Mouse (Mus musculus) MEL (cell line): Measurements from ENCODE around the gene C330021F23Rik. TPM values are rescaled to one million over a fixed set of nuclear protein-coding genes. Genes with fewer than 3 reads are reported as not detected.
A peak's percentile ranks its signal among the peaks of the same experiment; 100 is the strongest.

Experiments
- DNase-seq: peaks from one replicate; pipeline ENCODE4 v3.0.0; 2011; ENCODE audit warnings: low read depth, low spot score
- H3K27ac ChIP-seq: 2 replicates; pipeline ENCODE4 v1.5.1; 2012; ENCODE audit warnings: low read depth, mild to moderate bottlenecking, control low read depth, low read length, moderate library complexity; ENCODE audit not compliant: control insufficient read depth
- H3K27me3 ChIP-seq, 2 experiments: fragments of 150-350 bp in 1 of 2; sonication (generic) in 1 of 2; 2 replicates each; pipeline ENCODE4 v1.6.1; 2012; ENCODE audit warnings: low read length in 2 of 2, mild to moderate bottlenecking in 2 of 2, improper control_type of control experiment in 1 of 2, moderate library complexity in 1 of 2; ENCODE audit not compliant: insufficient read depth in 2 of 2, control insufficient read depth in 1 of 2
- H3K36me3 ChIP-seq, 2 experiments: 2 replicates each; pipeline ENCODE4 v1.6.1; 2012 to 2014; ENCODE audit warnings: low read length in 2 of 2, improper control_type of control experiment in 1 of 2, inconsistent platforms in 1 of 2, mild to moderate bottlenecking in 1 of 2; ENCODE audit not compliant: insufficient read depth in 2 of 2, control insufficient read depth in 1 of 2
- H3K4me1 ChIP-seq, 2 experiments: fragments of 150-350 bp in 1 of 2; sonication (generic) in 1 of 2; 2 replicates each; pipeline ENCODE4 v1.6.1; 2012; ENCODE audit warnings: low read length in 2 of 2, improper control_type of control experiment in 1 of 2, mild to moderate bottlenecking in 1 of 2; ENCODE audit not compliant: insufficient read depth in 2 of 2, control insufficient read depth in 1 of 2
- H3K4me3 ChIP-seq, 2 experiments: fragments of 150-350 bp in 1 of 2; sonication (generic) in 1 of 2; 2 replicates each; pipeline ENCODE4 v1.5.1; 2012; ENCODE audit warnings: low read depth in 2 of 2, low read length in 2 of 2, mild to moderate bottlenecking in 2 of 2, moderate library complexity in 2 of 2, control low read depth in 1 of 2, improper control_type of control experiment in 1 of 2; ENCODE audit not compliant: control insufficient read depth in 1 of 2, insufficient read depth in 1 of 2
- H3K79me2 ChIP-seq: 2 replicates; pipeline ENCODE4 v1.6.1; 2012; ENCODE audit warnings: mild to moderate bottlenecking, low read length, moderate library complexity; ENCODE audit not compliant: control insufficient read depth, poor library complexity, insufficient read depth
- H3K9ac ChIP-seq: 2 replicates; pipeline ENCODE4 v1.6.1; 2012; ENCODE audit warnings: low read depth, mild to moderate bottlenecking, control low read depth, low read length, moderate library complexity; ENCODE audit not compliant: control insufficient read depth, poor library complexity, severe bottlenecking
- H3K9me3 ChIP-seq: fragments of 150-350 bp; sonication (generic); replicated peaks from 2 replicates; pipeline ENCODE4 v1.6.1; 2012; ENCODE audit warnings: mild to moderate bottlenecking, low read length, improper control_type of control experiment, moderate library complexity; ENCODE audit not compliant: insufficient read depth
- CHD2 ChIP-seq: IDR thresholded peaks from 2 replicates; pipeline ENCODE4 v1.6.1; 2011; ENCODE audit warnings: low read length, improper control_type of control experiment
- CTCF ChIP-seq, 3 experiments: IDR thresholded peaks in 2 of 3; conservative IDR thresholded peaks in 1 of 3; 2 replicates each; pipeline ENCODE4 v1.5.1; 2011 to 2012; ENCODE audit warnings: low read length in 3 of 3, low read depth in 2 of 3, mild to moderate bottlenecking in 2 of 3, improper control_type of control experiment in 1 of 3, inconsistent platforms in 1 of 3, mixed read lengths in 1 of 3, moderate library complexity in 1 of 3; ENCODE audit not compliant: control insufficient read depth in 1 of 3, insufficient read depth in 1 of 3, poor library complexity in 1 of 3, severe bottlenecking in 1 of 3
- ELF1 ChIP-seq: IDR thresholded peaks from 2 replicates; pipeline ENCODE4 v1.6.1; 2014; ENCODE audit warnings: low read depth, mild to moderate bottlenecking, inconsistent platforms, low read length, improper control_type of control experiment, moderate library complexity
- EP300 ChIP-seq, 2 experiments: IDR thresholded peaks; 2 replicates each; pipeline ENCODE4 v1.6.1; 2011; ENCODE audit warnings: improper control_type of control experiment in 2 of 2, low read length in 2 of 2, low read depth in 1 of 2, mild to moderate bottlenecking in 1 of 2
- GATA1 ChIP-seq: IDR thresholded peaks from 2 replicates; pipeline ENCODE4 v1.6.1; 2011; ENCODE audit warnings: low read depth, low read length, improper control_type of control experiment
- MAX ChIP-seq: IDR thresholded peaks from 2 replicates; pipeline ENCODE4 v1.6.1; 2011; ENCODE audit warnings: low read length, improper control_type of control experiment
- MXI1 ChIP-seq: IDR thresholded peaks from 2 replicates; pipeline ENCODE4 v1.6.1; 2011; ENCODE audit warnings: mild to moderate bottlenecking, low read depth, low read length, improper control_type of control experiment
- NELFE ChIP-seq: IDR thresholded peaks from 2 replicates; pipeline ENCODE4 v1.6.1; 2011; ENCODE audit warnings: low read depth, low read length, improper control_type of control experiment
- NRF1 ChIP-seq: IDR thresholded peaks from 2 replicates; pipeline ENCODE4 v1.6.1; 2014; ENCODE audit warnings: low read depth, mild to moderate bottlenecking, inconsistent platforms, low read length, improper control_type of control experiment, moderate library complexity; ENCODE audit not compliant: poor library complexity, insufficient read depth, severe bottlenecking
- POLR2A ChIP-seq, 2 experiments: IDR thresholded peaks; 2 replicates each; pipeline ENCODE4 v1.6.1; 2011 to 2012; ENCODE audit warnings: low read length in 2 of 2, mild to moderate bottlenecking in 2 of 2, control low read depth in 1 of 2, improper control_type of control experiment in 1 of 2, low read depth in 1 of 2, moderate library complexity in 1 of 2; ENCODE audit not compliant: control insufficient read depth in 1 of 2, insufficient read depth in 1 of 2, poor library complexity in 1 of 2
- RAD21 ChIP-seq: IDR thresholded peaks from 2 replicates; pipeline ENCODE4 v1.6.1; 2011; ENCODE audit warnings: mild to moderate bottlenecking, low read depth, low read length, improper control_type of control experiment
- SIN3A ChIP-seq: IDR thresholded peaks from 2 replicates; pipeline ENCODE4 v1.6.1; 2012; ENCODE audit warnings: low read length, improper control_type of control experiment, inconsistent platforms
- SMC3 ChIP-seq: IDR thresholded peaks from 2 replicates; pipeline ENCODE4 v1.6.1; 2011; ENCODE audit warnings: low read depth, low read length, improper control_type of control experiment
- UBTF ChIP-seq: IDR thresholded peaks from 2 replicates; pipeline ENCODE4 v1.6.1; 2012; ENCODE audit warnings: low read depth, mild to moderate bottlenecking, inconsistent platforms, low read length, improper control_type of control experiment, moderate library complexity, borderline replicate concordance; ENCODE audit not compliant: insufficient read depth
- ZMIZ1 ChIP-seq: IDR thresholded peaks from 2 replicates; pipeline ENCODE4 v1.6.1; 2012; ENCODE audit warnings: low read depth, mild to moderate bottlenecking, inconsistent platforms, low read length, improper control_type of control experiment, moderate library complexity
- polyA plus RNA-seq, 2 experiments: library from polyadenylated mRNA; stranded (reverse) in 1 of 2; unstranded in 1 of 2; fragments of >175 nt in 1 of 2; fragments of >200 nt in 1 of 2; gene quantifications; 2 replicates each; pipeline versions ENCODE4 v1.2.1 to v1.2.4; 2012; ENCODE audit warnings: low replicate concordance in 2 of 2, low read depth in 1 of 2; ENCODE audit not compliant: insufficient read length in 2 of 2, insufficient read depth in 1 of 2, missing spikeins in 1 of 2
- total RNA-seq: library from RNA; depleted of rRNA; stranded (reverse); fragments of 300-350 nt; gene quantifications from 2 replicates; pipeline ENCODE4 v1.2.3, GENCODE M21; 2012

Gene C330021F23Rik
- total and polyA plus RNA-seq, 3 experiments = 0.53 to 1.2 TPM; not detected in 1

DNA sequence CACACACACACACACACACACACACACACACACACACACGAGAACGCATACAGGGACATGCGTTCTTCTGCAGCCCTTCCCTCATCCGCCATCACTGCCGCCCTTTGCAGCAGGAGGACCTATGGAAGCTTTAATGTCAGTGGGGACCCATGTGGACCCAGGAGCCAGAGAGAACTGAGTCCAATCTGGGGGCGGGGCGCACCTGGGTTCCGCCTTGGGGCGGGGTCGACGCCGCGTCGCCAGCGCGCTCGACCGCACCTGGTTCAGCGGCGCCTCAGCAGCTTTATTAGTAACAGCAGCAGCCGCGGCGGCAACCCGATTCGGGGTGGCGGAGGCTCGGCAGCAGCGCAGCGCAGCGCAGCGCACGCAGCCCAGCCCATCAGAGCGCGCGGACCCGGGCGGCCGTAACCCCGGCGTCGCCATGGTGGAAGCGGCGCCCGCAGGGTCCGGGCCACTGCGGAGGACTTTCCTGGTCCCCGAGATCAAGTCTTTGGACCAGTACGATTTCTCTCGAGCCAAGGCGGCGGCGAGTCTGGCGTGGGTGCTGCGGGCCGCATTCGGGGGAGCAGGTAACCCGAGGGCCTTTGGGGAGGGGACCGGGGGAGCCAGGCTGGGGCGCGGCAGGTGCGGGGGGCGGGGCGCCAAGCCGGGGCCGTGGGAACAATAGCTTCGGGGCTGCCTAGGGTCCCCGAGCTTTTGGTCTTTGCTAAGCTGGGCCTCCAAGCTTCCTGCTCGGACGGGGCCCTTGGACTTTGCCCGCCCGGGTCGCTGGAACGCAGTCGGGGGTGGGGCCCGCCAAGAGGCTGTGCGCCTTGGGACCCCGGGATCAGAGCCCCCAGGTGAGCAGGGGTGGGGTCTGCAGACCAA, 19.8 kb downstream of the C330021F23Rik start:
- Histone ChIP-seq H3K4me3 (peak overlapping the region; percentile 55 to 80), H3K27me3 (no peaks in the 10 kb centered on the region), H3K9ac (peak overlapping the region; percentile 60), H3K9me3 (no peaks in the 10 kb centered on the region), H3K4me1 (peaks cover 6% of the 10 kb centered on the region in 2 experiments; a peak in 3 of 4 replicates), H3K79me2 (no peaks in the 10 kb centered on the region), H3K36me3 (peaks cover 0 to 6% of the 10 kb centered on the region in 2 experiments; a peak in 2 of 4 replicates), H3K27ac (no peak overlapping the region)
- peak; percentile 56 for DNase-seq
- TF ChIP-seq SIN3A = peak; percentile 37; the same call in 1 of the 2 replicates
- TF ChIP-seq NRF1 = peak; percentile 16; the same call in 1 of the 2 replicates
- no peak for TF ChIP-seq MAX
- 0 out of 2 replicates have a peak, but pooled peaks have one; percentile 35 for TF ChIP-seq UBTF
- TF ChIP-seq RAD21 = no peak
- TF ChIP-seq ELF1 = 0 out of 2 replicates have a peak, but pooled peaks have one; percentile 8
- TF ChIP-seq POLR2A (IDR thresholded peaks at IDR 0.05; ENCODE audit: control insufficient read depth in 1 of 2, insufficient read depth in 1 of 2, low read depth in 1 of 2, low read length in 2 of 2, poor library complexity in 1 of 2) = 0 out of 4 replicates have a peak, but pooled peaks of 1 of the 2 experiments have one; percentile 28
- no peak for TF ChIP-seq SMC3
- peak; percentile 33; the same call in 1 of the 2 replicates for TF ChIP-seq MXI1
- no peak for TF ChIP-seq NELFE

DNA sequence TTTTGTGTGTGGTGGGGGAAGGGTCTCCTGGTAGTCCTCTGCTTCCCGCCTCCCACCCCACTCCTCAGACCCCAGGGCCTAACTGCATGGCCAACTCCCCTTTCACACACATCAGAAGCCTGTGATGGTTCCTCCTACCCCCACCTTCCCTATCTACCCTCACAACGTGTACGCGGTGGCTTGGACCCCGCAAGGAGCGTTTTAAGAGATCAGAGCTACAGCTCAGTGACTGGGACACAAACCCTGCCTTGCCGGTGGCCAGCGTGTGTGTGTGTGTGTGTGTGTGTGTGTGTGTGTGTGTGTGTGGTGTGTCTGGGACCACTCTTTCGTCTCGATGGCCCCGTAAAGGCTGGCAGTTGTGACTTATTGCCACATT, 20.5 kb downstream of the C330021F23Rik start:
- no peak for TF ChIP-seq NELFE
- peak overlapping the region; percentile 60 for H3K9ac ChIP-seq
- H3K27ac ChIP-seq = no peak overlapping the region
- no peaks in the 10 kb centered on the region for H3K9me3 ChIP-seq
- H3K27me3 ChIP-seq = no peaks in the 10 kb centered on the region
- peak; percentile 50 for DNase-seq
- peaks cover 6% of the 10 kb centered on the region in 2 experiments; a peak in 3 of 4 replicates for H3K4me1 ChIP-seq
- H3K36me3 ChIP-seq = peaks cover 0 to 6% of the 10 kb centered on the region in 2 experiments; a peak in 2 of 4 replicates
- H3K4me3 ChIP-seq = peak overlapping the region; percentile 55 to 80
- H3K79me2 ChIP-seq = no peaks in the 10 kb centered on the region

DNA sequence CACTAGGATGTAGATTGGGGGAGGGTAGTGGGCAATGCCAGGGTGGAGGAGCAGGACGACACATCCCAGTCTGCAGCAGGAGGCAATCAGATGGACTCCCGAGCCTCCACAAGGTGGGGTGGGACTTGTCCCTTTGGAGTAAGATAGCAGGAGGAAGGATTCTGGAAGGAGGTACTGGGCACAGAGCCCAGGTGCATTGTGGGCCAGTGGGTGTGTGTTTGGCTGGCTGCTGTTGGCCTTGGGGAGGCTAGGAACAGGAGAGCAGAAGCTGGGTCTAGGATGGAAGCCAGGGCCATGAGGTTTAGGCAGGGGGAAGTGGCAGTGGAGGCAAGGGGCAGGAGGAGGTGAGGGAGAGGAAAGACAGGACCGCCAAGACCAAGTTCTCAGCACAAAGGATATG, 25.7 kb downstream of the C330021F23Rik start:
- Histone ChIP-seq H3K4me3 (no peak overlapping the region), H3K27me3 (no peaks in the 10 kb centered on the region), H3K27ac (no peak overlapping the region), H3K79me2 (no peaks in the 10 kb centered on the region), H3K9me3 (no peaks in the 10 kb centered on the region), H3K4me1 (peaks cover 0 to 7% of the 10 kb centered on the region in 2 experiments; a peak in 2 of 4 replicates)
- DNase-seq = no peak
- TF ChIP-seq CTCF (IDR thresholded peaks at IDR 0.05 in 2 of 3, conservative IDR thresholded peaks at IDR 0.05 in 1 of 3; ENCODE audit: control insufficient read depth in 1 of 3, insufficient read depth in 1 of 3, low read depth in 2 of 3, low read length in 3 of 3, poor library complexity in 1 of 3, severe bottlenecking in 1 of 3) (no peak), UBTF (no peak), MXI1 (no peak), ZMIZ1 (no peak), CHD2 (no peak), GATA1 (no peak), EP300 (IDR thresholded peaks at IDR 0.05; ENCODE audit: low read depth in 1 of 2, low read length in 2 of 2) (no peak), POLR2A (IDR thresholded peaks at IDR 0.05; ENCODE audit: control insufficient read depth in 1 of 2, insufficient read depth in 1 of 2, low read depth in 1 of 2, low read length in 2 of 2, poor library complexity in 1 of 2) (no peak)
- TF ChIP-seq, all 39 proteins: peak for 0
- H3K9ac ChIP-seq = no peak overlapping the region
- H3K36me3 ChIP-seq = no peaks in the 10 kb centered on the region
